Mouse (Mus musculus): ENCODE data around the gene 1600014C10Rik. TPM values are rescaled to one million over a fixed set of nuclear protein-coding genes. Genes with fewer than 3 reads are reported as not detected.

The 1600014C10Rik gene
- total RNA-seq, 1 experiment from 2014 or later: 15.2 TPM

GRCm38 (mm10) chr7:38212651-38213062, 29.6 kb downstream of the 1600014C10Rik start:
- ATAC-seq (replicated peaks; ENCODE audit: low read depth, poor library complexity, severe bottlenecking): no peak

GRCm38 (mm10) chr7:38214473-38215214, 31.6 kb downstream of the 1600014C10Rik start:
- peak; percentile 79 for ATAC-seq (replicated peaks; ENCODE audit: low read depth, poor library complexity, severe bottlenecking)

- ATAC-seq (replicated peaks; ENCODE audit: low read depth, poor library complexity, severe bottlenecking): no peak
These were observed 32.3 kb downstream of the 1600014C10Rik start for GRCm38 (mm10) chr7:38215281-38215680.

GRCm38 (mm10) chr7:38215697-38216096, 32.7 kb downstream of the 1600014C10Rik start:
- no peak for ATAC-seq (replicated peaks; ENCODE audit: low read depth, poor library complexity, severe bottlenecking)

GRCm38 (mm10) chr7:38217417-38218171, 34.6 kb downstream of the 1600014C10Rik start:
- no peak for ATAC-seq (replicated peaks; ENCODE audit: low read depth, poor library complexity, severe bottlenecking)

- no peak for ATAC-seq (replicated peaks; ENCODE audit: low read depth, poor library complexity, severe bottlenecking)
These were observed 35.8 kb downstream of the 1600014C10Rik start for GRCm38 (mm10) chr7:38218631-38219367.

- no peak for ATAC-seq (replicated peaks; ENCODE audit: low read depth, poor library complexity, severe bottlenecking)
These were observed 36.5 kb downstream of the 1600014C10Rik start for GRCm38 (mm10) chr7:38219526-38219925.

- no peak for ATAC-seq (replicated peaks; ENCODE audit: low read depth, poor library complexity, severe bottlenecking)
These were observed 37.8 kb downstream of the 1600014C10Rik start for GRCm38 (mm10) chr7:38220866-38221265.

- ATAC-seq (replicated peaks; ENCODE audit: low read depth, poor library complexity, severe bottlenecking): no peak
These were observed 41.8 kb downstream of the 1600014C10Rik start for GRCm38 (mm10) chr7:38224577-38225369.

GRCm38 (mm10) chr7:38226226-38226625, 43.2 kb downstream of the 1600014C10Rik start:
- ATAC-seq (replicated peaks; ENCODE audit: low read depth, poor library complexity, severe bottlenecking): no peak

GRCm38 (mm10) chr7:38227181-38227899, 44.3 kb downstream of the 1600014C10Rik start:
- ATAC-seq (replicated peaks; ENCODE audit: low read depth, poor library complexity, severe bottlenecking): peak; percentile 55

GRCm38 (mm10) chr7:38227900-38228298, 44.9 kb downstream of the 1600014C10Rik start, which contains the start of gene Plekhf1:
Gene Plekhf1, minus strand, starts transcription at chr7:38228016.
- ATAC-seq (replicated peaks; ENCODE audit: low read depth, poor library complexity, severe bottlenecking): peak; percentile 96

GRCm38 (mm10) chr7:38228329-38228728, 45.3 kb downstream of the 1600014C10Rik start:
- no peak for ATAC-seq (replicated peaks; ENCODE audit: low read depth, poor library complexity, severe bottlenecking)

GRCm38 (mm10) chr7:38230285-38230684, 47.3 kb downstream of the 1600014C10Rik start:
- no peak for ATAC-seq (replicated peaks; ENCODE audit: low read depth, poor library complexity, severe bottlenecking)

GRCm38 (mm10) chr7:38236400-38237105, 53.5 kb downstream of the 1600014C10Rik start:
- ATAC-seq (replicated peaks; ENCODE audit: low read depth, poor library complexity, severe bottlenecking): 0 out of 2 replicates have a peak, but pooled peaks have one; percentile 18

GRCm38 (mm10) chr7:38237140-38237539, 54.1 kb downstream of the 1600014C10Rik start:
- ATAC-seq (replicated peaks; ENCODE audit: low read depth, poor library complexity, severe bottlenecking): no peak

GRCm38 (mm10) chr7:38242417-38242816, 59.4 kb downstream of the 1600014C10Rik start:
- ATAC-seq (replicated peaks; ENCODE audit: low read depth, poor library complexity, severe bottlenecking): no peak
